ENCODE assay signal across 35 mouse cellular contexts in genomic region chr14:75983891-75984290, GRCm38 (mm10). TPM values are rescaled to one million over a fixed set of nuclear protein-coding genes. Genes with fewer than 3 reads are reported as not detected.
DNase-seq lines count a peak whose midpoint lies in the region; ATAC-seq and TF ChIP-seq lines count a peak whose summit lies in the region.
"Had no signal": no experiment of that assay in that cellular context is flagged by ENCODE, and none has a peak within 500 bp of the region (broad histone marks: within the 10 kb centered on the region; RNA-seq: fewer than 3 reads in every experiment).

No protein-coding gene starts in this region.

- H3K4me1 ChIP-seq in hindbrain, embryonic 13.5 days (replicated peaks), result peaks cover 19% of the 10 kb centered on the region
- H3K4me1 ChIP-seq in hindbrain, embryonic 14.5 days (replicated peaks; ENCODE audit: control insufficient read depth, insufficient read depth, low read length), result peaks cover 7% of the 10 kb centered on the region
- H3K4me1 ChIP-seq in neural tube, embryonic 15.5 days, result peaks cover 26% of the 10 kb centered on the region
- H3K4me1 ChIP-seq in limb, embryonic 15.5 days, result peaks cover 19% of the 10 kb centered on the region
- H3K4me1 ChIP-seq: embryonic facial prominence, embryonic 13.5 days; heart, embryonic 12.5 days; heart, embryonic 15.5 days had no signal

- H3K4me2 ChIP-seq in hindbrain, embryonic 13.5 days, result no peak overlapping the region
- H3K4me2 ChIP-seq in hindbrain, embryonic 14.5 days (replicated peaks), result no peak overlapping the region
- no peak overlapping the region for H3K4me2 ChIP-seq in neural tube, embryonic 15.5 days
- H3K4me2 ChIP-seq in limb, embryonic 15.5 days, result no peak overlapping the region
- H3K4me2 ChIP-seq: embryonic facial prominence, embryonic 13.5 days; forebrain, embryonic 12.5 days; forebrain, embryonic 15.5 days; heart, embryonic 12.5 days; heart, embryonic 15.5 days; hindbrain, embryonic 12.5 days; intestine, embryonic 15.5 days had no signal

- no peaks in the 10 kb centered on the region for H3K27me3 ChIP-seq in hindbrain, embryonic 13.5 days
- no peaks in the 10 kb centered on the region for H3K27me3 ChIP-seq in hindbrain, embryonic 14.5 days (ENCODE audit: control insufficient read depth, insufficient read depth, low read length)
- no peaks in the 10 kb centered on the region for H3K27me3 ChIP-seq in neural tube, embryonic 15.5 days (replicated peaks)
- H3K27me3 ChIP-seq in limb, embryonic 15.5 days, result no peaks in the 10 kb centered on the region
- H3K27me3 ChIP-seq: CH12.LX; embryonic facial prominence, embryonic 13.5 days; forebrain, embryonic 12.5 days; forebrain, embryonic 15.5 days; heart, embryonic 12.5 days; heart, embryonic 15.5 days; hindbrain, embryonic 12.5 days; intestine, embryonic 15.5 days; Patski had no signal

- ATAC-seq in hindbrain, embryonic 13.5 days (ENCODE audit: low FRiP score), result no peak
- no peak for ATAC-seq in hindbrain, embryonic 14.5 days (ENCODE audit: low FRiP score)
- ATAC-seq in neural tube, embryonic 15.5 days (ENCODE audit: low FRiP score), result no peak
- ATAC-seq in limb, embryonic 15.5 days (ENCODE audit: insufficient number of reproducible peaks, low FRiP score, low TSS enrichment, low read depth), result no peak
- ATAC-seq: forebrain, embryonic 15.5 days; intestine, embryonic 15.5 days; Patski had no signal

- no peak for DNase-seq in hindbrain, embryonic 14.5 days (ENCODE audit: low spot score)
- DNase-seq in layer of hippocampus, adult 2 months (ENCODE audit: low spot score in 2 of 2), result no peak
- no peak for DNase-seq in layer of hippocampus, adult 8-10 months (ENCODE audit: low spot score in 2 of 2)
- no peak for DNase-seq in neural tube, embryonic 10.5 days (ENCODE audit: extremely low spot score, low spot score)
- no peak for DNase-seq in lung, adult 18-20 months
- DNase-seq: adrenal gland, adult 2 months; adrenal gland, postnatal 14 days; B cell, adult 2 months; cerebellum, adult 11-12 months; cerebellum, adult 8-10 months; cerebellum, postnatal 10 days; cerebellum, postnatal 36 days; embryo, embryonic 11 days; gastrocnemius, adult 2 months; gastrocnemius, postnatal 25 days; heart, adult 18-20 months; heart, postnatal 10 days; heart, postnatal 36 days had no signal

- WGBS in hindbrain, embryonic 13.5 days, result 80% methylated on average over 2 of the region's 2 CpGs
- 80% methylated on average over 2 of the region's 2 CpGs for WGBS in hindbrain, embryonic 14.5 days
- 73% methylated on average over 2 of the region's 2 CpGs for WGBS in neural tube, embryonic 15.5 days
- WGBS in limb, embryonic 15.5 days, result 75% methylated on average over 2 of the region's 2 CpGs

- no peak overlapping the region for H3K4me3 ChIP-seq in hindbrain, embryonic 13.5 days
- H3K4me3 ChIP-seq in hindbrain, embryonic 14.5 days (replicated peaks; ENCODE audit: low read length), result no peak overlapping the region
- no peak overlapping the region for H3K4me3 ChIP-seq in layer of hippocampus, adult 2 months
- H3K4me3 ChIP-seq in neural tube, embryonic 15.5 days (replicated peaks), result no peak overlapping the region
- no peak overlapping the region for H3K4me3 ChIP-seq in limb, embryonic 15.5 days
- H3K4me3 ChIP-seq: embryonic facial prominence, embryonic 10.5 days; embryonic facial prominence, embryonic 13.5 days; erythroblast, embryonic 14.5 days; forebrain, embryonic 12.5 days; forebrain, embryonic 15.5 days; gastrocnemius, adult 2 months; heart, embryonic 12.5 days; heart, embryonic 15.5 days; hindbrain, embryonic 12.5 days; intestine, embryonic 15.5 days had no signal

- peak overlapping the region; percentile 1; the same call in 1 of the 2 replicates for H3K27ac ChIP-seq in hindbrain, embryonic 13.5 days
- no peak overlapping the region for H3K27ac ChIP-seq in hindbrain, embryonic 14.5 days
- H3K27ac ChIP-seq in layer of hippocampus, adult 2 months, result peak overlapping the region; percentile 74
- 0 out of 2 replicates have a peak overlapping the region, but pooled peaks have one; percentile 28 for H3K27ac ChIP-seq in neural tube, embryonic 15.5 days (replicated peaks)
- H3K27ac ChIP-seq in limb, embryonic 15.5 days, result peak overlapping the region; percentile 14; the same call in 1 of the 2 replicates
- H3K27ac ChIP-seq: embryonic facial prominence, embryonic 10.5 days; embryonic facial prominence, embryonic 13.5 days; forebrain, embryonic 12.5 days; forebrain, embryonic 15.5 days; gastrocnemius, adult 2 months; heart, embryonic 15.5 days; hindbrain, embryonic 12.5 days; intestine, embryonic 15.5 days had no signal

- TF ChIP-seq CTCF in layer of hippocampus, adult 2 months (conservative IDR thresholded peaks at IDR 0.05), result no peak

- no peaks in the 10 kb centered on the region; the same call in 1 of the 2 replicates for H3K9me3 ChIP-seq in hindbrain, embryonic 13.5 days
- no peaks in the 10 kb centered on the region for H3K9me3 ChIP-seq in hindbrain, embryonic 14.5 days (ENCODE audit: control insufficient read depth, low read length)
- no peaks in the 10 kb centered on the region for H3K9me3 ChIP-seq in neural tube, embryonic 15.5 days (replicated peaks)
- no peaks in the 10 kb centered on the region for H3K9me3 ChIP-seq in limb, embryonic 15.5 days
- H3K9me3 ChIP-seq: embryonic facial prominence, embryonic 10.5 days; embryonic facial prominence, embryonic 13.5 days; forebrain, embryonic 12.5 days; forebrain, embryonic 15.5 days; G1E; heart, embryonic 12.5 days; heart, embryonic 15.5 days; hindbrain, embryonic 12.5 days; intestine, embryonic 15.5 days had no signal

- H3K36me3 ChIP-seq in hindbrain, embryonic 13.5 days, result no peaks in the 10 kb centered on the region; the same call in 1 of the 2 replicates
- H3K36me3 ChIP-seq in hindbrain, embryonic 14.5 days (replicated peaks; ENCODE audit: control insufficient read depth, insufficient read depth), result no peaks in the 10 kb centered on the region
- no peaks in the 10 kb centered on the region for H3K36me3 ChIP-seq in neural tube, embryonic 15.5 days
- no peaks in the 10 kb centered on the region for H3K36me3 ChIP-seq in limb, embryonic 15.5 days
- H3K36me3 ChIP-seq: embryonic facial prominence, embryonic 13.5 days; forebrain, embryonic 15.5 days; heart, embryonic 15.5 days; hindbrain, embryonic 12.5 days; intestine, embryonic 15.5 days had no signal

- H3K9ac ChIP-seq in hindbrain, embryonic 13.5 days, result no peak overlapping the region
- H3K9ac ChIP-seq in hindbrain, embryonic 14.5 days, result no peak overlapping the region
- H3K9ac ChIP-seq in neural tube, embryonic 15.5 days (replicated peaks), result no peak overlapping the region
- no peak overlapping the region for H3K9ac ChIP-seq in limb, embryonic 15.5 days
- H3K9ac ChIP-seq: embryonic facial prominence, embryonic 13.5 days; forebrain, embryonic 12.5 days; forebrain, embryonic 15.5 days; heart, embryonic 12.5 days; heart, embryonic 15.5 days; hindbrain, embryonic 12.5 days; intestine, embryonic 15.5 days had no signal

RNA-seq across cellular contexts. Expression of gene Gtf2f2, which starts 26.8 kb away (rescaled TPM):
- 38.9 and 43.3 TPM in 2 replicates for polyA plus RNA-seq in hindbrain, embryonic 13.5 days (2015; fragmentation: Nextera tagmentation; extraction: Ambion mirVana)
- 39.5 and 41.8 TPM in 2 replicates for polyA plus RNA-seq in hindbrain, embryonic 14.5 days (2014; fragmentation: Nextera tagmentation; extraction: Ambion mirVana)
- 10 to 100 TPM; 19.3 to 22.8 TPM for total RNA-seq in layer of hippocampus, adult 2 months (2021)
- total RNA-seq in layer of hippocampus, adult 8-10 months (2022), result 10 to 100 TPM; 16.4 to 22.7 (median 18.5) TPM
- 37.1 and 37.4 TPM in 2 replicates for polyA plus RNA-seq in neural tube, embryonic 15.5 days (2015; fragmentation: Nextera tagmentation; extraction: Ambion mirVana)
- polyA plus RNA-seq in limb, embryonic 15.5 days (2015; fragmentation: Nextera tagmentation; extraction: Ambion mirVana), result 33.4 and 33.6 TPM in 2 replicates

RNA-seq across cellular contexts. Expression of gene Kctd4, which starts 29.1 kb away (rescaled TPM):
- 4.0 and 4.1 TPM in 2 replicates for polyA plus RNA-seq in hindbrain, embryonic 13.5 days (2015; fragmentation: Nextera tagmentation; extraction: Ambion mirVana)
- 7.9 and 9.0 TPM in 2 replicates for polyA plus RNA-seq in hindbrain, embryonic 14.5 days (2014; fragmentation: Nextera tagmentation; extraction: Ambion mirVana)
- total RNA-seq in layer of hippocampus, adult 2 months (2021), result 10 to 100 TPM; 60.6 to 63.3 TPM
- total RNA-seq in layer of hippocampus, adult 8-10 months (2022), result 10 to 100 TPM; 43.2 to 58.2 (median 50.4) TPM
- 10.4 and 10.8 TPM in 2 replicates for polyA plus RNA-seq in neural tube, embryonic 15.5 days (2015; fragmentation: Nextera tagmentation; extraction: Ambion mirVana)
- 1.8 TPM in 2 replicates for polyA plus RNA-seq in limb, embryonic 15.5 days (2015; fragmentation: Nextera tagmentation; extraction: Ambion mirVana)
- total RNA-seq: adrenal gland, adult 2 months; adrenal gland, postnatal 14 days; adrenal gland, postnatal 4 days; CH12.LX; gastrocnemius, adult 2 months; gastrocnemius, postnatal 25 days; heart, adult 18-20 months; heart, postnatal 10 days; heart, postnatal 36 days had no signal
- polyA plus RNA-seq: adrenal gland, adult 2 months; erythroblast, embryonic 14.5 days; G1E; gonadal fat pad, adult 2 months; Patski had no signal
